Mouse (Mus musculus) heart, adult 11 months (tissue): ENCODE results near the gene Aprt.

Experiments used
- DNase-seq: peaks from one replicate; pipeline ENCODE4 v3.0.0; 2022

Aprt gene

GRCm38 (mm10) chr8:122526526-122527170, 50.1 kb downstream of the Aprt start:
- DNase-seq: peak; percentile 95

- no peak for DNase-seq
Observed at GRCm38 (mm10) chr8:122526084-122526483, 50.6 kb downstream of the Aprt start.

GRCm38 (mm10) chr8:122525004-122525403, 51.7 kb downstream of the Aprt start:
- peak; percentile 94 for DNase-seq
